Mouse (Mus musculus) thymus, adult 2 months (tissue): Measurements from ENCODE around the gene Egln3.

ENCODE experiments used
- CTCF ChIP-seq: fragments of 200-500 bp; IDR thresholded peaks from 2 replicates; pipeline ENCODE4 v1.5.1; 2012; ENCODE audit warnings: mild to moderate bottlenecking, control low read depth, low read length, moderate library complexity, borderline replicate concordance; ENCODE audit not compliant: control insufficient read depth, poor library complexity, insufficient read depth; ENCODE audit errors: extremely low read depth
- POLR2A ChIP-seq: fragments of 200-500 bp; IDR thresholded peaks from 2 replicates; pipeline ENCODE4 v1.6.1; 2012; ENCODE audit warnings: mild to moderate bottlenecking, low read length, control low read depth, moderate library complexity; ENCODE audit not compliant: control insufficient read depth, poor library complexity, insufficient read depth; ENCODE audit errors: extremely low read depth

GRCm38 (mm10) chr12:54161468-54162202, 42.0 kb downstream of the Egln3 start:
- TF ChIP-seq POLR2A: no peak
- TF ChIP-seq CTCF: no peak
